Mouse (Mus musculus) ovary, postnatal 36 days (tissue): ENCODE measurements at regions not wholly inside any gene's neighbourhood (a gene's known extent, or its start where the extent isn't known, plus 50 kb on each side); places are given as distances from the start of the nearest gene placed in this dataset.

Experiments
- DNase-seq: peaks from one replicate; pipeline ENCODE4 v3.0.0; 2022; ENCODE audit warnings: low spot score, mixed read lengths

DNA sequence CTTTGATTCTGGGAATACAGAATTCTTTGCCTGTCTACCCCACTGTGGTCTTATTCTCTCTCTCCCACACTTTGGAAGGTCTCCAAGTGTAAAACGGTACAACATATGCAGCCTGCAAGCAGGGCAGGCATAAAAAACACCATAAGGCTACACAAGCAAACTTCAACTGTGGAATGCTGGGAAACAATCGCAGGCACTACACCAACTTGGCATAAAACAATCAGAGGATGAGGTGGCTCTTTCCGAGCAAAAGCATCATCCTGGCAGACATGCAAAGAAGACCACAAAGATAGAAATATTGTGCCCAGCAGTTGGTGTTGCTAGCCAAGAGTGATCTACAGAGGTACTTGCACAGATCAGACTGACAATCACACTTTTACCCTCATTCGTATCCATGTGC is 88.0 kb upstream of the Galnt5 start:
- no peak for DNase-seq

DNA sequence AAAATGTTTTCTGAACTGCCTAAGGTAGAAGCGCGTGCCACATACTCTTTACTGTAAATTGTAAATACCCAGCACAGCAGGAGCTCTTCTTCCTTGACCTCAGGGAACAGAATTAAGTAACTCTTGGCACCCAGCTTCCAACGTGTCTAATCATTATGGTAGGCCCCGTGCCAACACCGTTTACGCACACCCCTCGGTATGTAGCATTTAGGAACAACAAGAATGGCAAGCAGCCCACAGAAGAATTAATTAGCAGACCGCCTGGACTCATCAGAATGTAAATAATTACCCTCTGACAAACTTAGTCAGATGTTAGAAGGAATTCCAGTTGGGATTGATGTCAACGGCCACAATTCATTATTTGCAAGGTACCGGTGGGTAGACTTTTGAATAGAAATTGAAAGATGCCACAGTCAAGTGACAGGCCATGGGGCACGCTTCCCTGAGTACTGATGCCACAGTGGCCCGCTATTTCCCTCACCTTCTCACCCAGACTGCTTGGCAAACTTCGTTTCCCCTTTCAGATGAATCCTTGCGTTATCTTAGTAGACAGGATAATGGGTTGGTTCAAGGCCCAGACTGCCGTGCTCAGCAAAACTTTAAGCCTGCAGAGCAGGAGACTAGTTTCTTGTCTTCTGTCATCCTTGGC is 81.2 kb upstream of the Galnt5 start:
- no peak for DNase-seq

GRCm38 (mm10) chr2:57917721-57918120 is 80.0 kb upstream of the Galnt5 start:
- no peak for DNase-seq

GRCm38 (mm10) chr2:57919102-57919731 is 78.5 kb upstream of the Galnt5 start:
- DNase-seq = no peak

DNA sequence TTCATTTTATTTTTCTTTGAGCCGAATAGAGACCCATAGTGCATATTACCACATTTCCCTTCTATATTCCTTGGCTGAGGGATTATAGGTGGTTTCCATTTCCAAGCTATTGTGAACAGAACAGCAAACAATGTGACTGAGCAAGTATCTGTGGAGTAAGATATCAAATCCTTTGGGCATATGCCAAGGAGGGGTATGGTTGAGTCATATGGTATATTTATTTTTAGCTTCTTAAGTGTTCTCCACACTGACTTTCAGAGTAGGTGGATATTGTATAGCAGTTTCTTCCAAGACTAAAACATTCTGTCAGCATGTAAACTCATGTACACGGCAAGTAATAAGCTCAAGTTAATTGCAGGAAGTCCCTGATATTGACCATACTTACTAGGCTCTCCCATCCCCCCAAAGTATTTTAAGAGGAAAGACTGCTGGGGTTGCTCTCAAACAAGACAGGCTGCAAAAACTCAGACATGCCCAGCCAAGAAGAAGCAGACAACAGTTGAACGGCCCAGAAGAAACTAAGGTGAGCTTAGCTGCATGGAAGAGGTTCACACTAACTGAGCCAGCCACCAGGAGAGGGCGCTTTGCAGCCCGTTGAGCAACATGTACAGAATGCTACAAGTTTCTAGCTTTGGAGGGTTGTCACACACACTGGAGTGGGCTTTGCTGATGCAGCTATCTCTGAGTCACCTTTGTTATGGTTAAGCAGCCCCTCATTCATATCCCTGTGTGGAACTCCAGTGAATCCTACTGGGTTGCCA is 63.4 kb upstream of the Galnt5 start:
- no peak for DNase-seq
